12 mouse cellular contexts compared by ENCODE assay signal in genomic region chr12:99361752-99362132, GRCm38 (mm10).
DNase-seq lines count a peak whose midpoint lies in the region; ATAC-seq and TF ChIP-seq lines count a peak whose summit lies in the region.
"Had no signal": no experiment of that assay in that cellular context is flagged by ENCODE, and none has a peak within 500 bp of the region (broad histone marks: within the 10 kb centered on the region; RNA-seq: fewer than 3 reads in every experiment).

No protein-coding gene starts in this region.

- intact Hi-C loops in gastrocnemius, adult 2 months (cut with DNase I): no loop called here

- no peak for TF ChIP-seq EP300 in ES-Bruce4 (IDR thresholded peaks at IDR 0.05; ENCODE audit: insufficient read depth, low read depth, low read length)

- WGBS in kidney, embryonic 14.5 days: 63% methylated on average over 5 of the region's 5 CpGs
- WGBS in forebrain, embryonic 13.5 days: 69% methylated on average over 5 of the region's 5 CpGs

- DNase-seq in gastrocnemius, adult 2 months: no peak
- DNase-seq in gastrocnemius, postnatal 25 days: no peak
- DNase-seq in kidney, adult 8-10 months: peak; percentile 41 to 42
- no peak for DNase-seq in urinary bladder, postnatal 36 days (ENCODE audit: low spot score in 2 of 2)
- DNase-seq: adrenal gland, postnatal 36 days; lung, postnatal 4 days; right cerebral cortex, adult 18-20 months had no signal

- H3K4me3 ChIP-seq in gastrocnemius, adult 2 months: no peak overlapping the region
- no peak overlapping the region for H3K4me3 ChIP-seq in kidney, embryonic 14.5 days (ENCODE audit: low read length)
- H3K4me3 ChIP-seq in ES-Bruce4 (ENCODE audit: low read depth, low read length): no peak overlapping the region
- no peak overlapping the region for H3K4me3 ChIP-seq in forebrain, embryonic 13.5 days
- H3K4me3 ChIP-seq: limb, embryonic 12.5 days had no signal

- peak overlapping the region; percentile 77 for H3K27ac ChIP-seq in gastrocnemius, adult 2 months
- H3K27ac ChIP-seq in kidney, embryonic 14.5 days (ENCODE audit: low read depth, low read length): no peak overlapping the region
- peak overlapping the region; percentile 47 for H3K27ac ChIP-seq in ES-Bruce4 (ENCODE audit: insufficient read depth, low read length)
- peak overlapping the region; percentile 57; the same call in 1 of the 2 replicates for H3K27ac ChIP-seq in forebrain, embryonic 13.5 days
- H3K27ac ChIP-seq: limb, embryonic 12.5 days had no signal

- no peak overlapping the region for H3K4me2 ChIP-seq in kidney, embryonic 14.5 days (replicated peaks; ENCODE audit: low read depth, low read length)
- no peak overlapping the region for H3K4me2 ChIP-seq in forebrain, embryonic 13.5 days
- H3K4me2 ChIP-seq: limb, embryonic 12.5 days had no signal

- H3K9ac ChIP-seq in kidney, embryonic 14.5 days (ENCODE audit: low read depth, low read length): no peak overlapping the region
- H3K9ac ChIP-seq in ES-Bruce4 (ENCODE audit: low read depth, poor library complexity, severe bottlenecking): no peak overlapping the region
- H3K9ac ChIP-seq in forebrain, embryonic 13.5 days: no peak overlapping the region
- H3K9ac ChIP-seq: limb, embryonic 12.5 days had no signal

- H3K27me3 ChIP-seq in kidney, embryonic 14.5 days (ENCODE audit: control insufficient read depth, insufficient read depth, low read length): no peaks in the 10 kb centered on the region
- no peaks in the 10 kb centered on the region for H3K27me3 ChIP-seq in ES-Bruce4 (ENCODE audit: control insufficient read depth, insufficient read depth, low read length, poor library complexity, severe bottlenecking)
- no peaks in the 10 kb centered on the region for H3K27me3 ChIP-seq in forebrain, embryonic 13.5 days
- H3K27me3 ChIP-seq: limb, embryonic 12.5 days had no signal

- peaks cover 3% of the 10 kb centered on the region; the same call in 1 of the 2 replicates for H3K4me1 ChIP-seq in kidney, embryonic 14.5 days (ENCODE audit: control insufficient read depth, insufficient read depth, low read length)
- peaks cover 26% of the 10 kb centered on the region for H3K4me1 ChIP-seq in ES-Bruce4 (ENCODE audit: control insufficient read depth, insufficient read depth, low read length)
- peaks cover 48% of the 10 kb centered on the region for H3K4me1 ChIP-seq in forebrain, embryonic 13.5 days

- no peaks in the 10 kb centered on the region for H3K36me3 ChIP-seq in kidney, embryonic 14.5 days (ENCODE audit: control insufficient read depth, insufficient read depth, low read length)
- no peaks in the 10 kb centered on the region for H3K36me3 ChIP-seq in ES-Bruce4 (ENCODE audit: control insufficient read depth, insufficient read depth, low read length, poor library complexity, severe bottlenecking)
- no peaks in the 10 kb centered on the region for H3K36me3 ChIP-seq in forebrain, embryonic 13.5 days (ENCODE audit: poor library complexity, severe bottlenecking)
- H3K36me3 ChIP-seq: limb, embryonic 12.5 days had no signal

- H3K9me3 ChIP-seq in kidney, embryonic 14.5 days (ENCODE audit: control insufficient read depth, low read length): no peaks in the 10 kb centered on the region
- no peaks in the 10 kb centered on the region for H3K9me3 ChIP-seq in ES-Bruce4 (replicated peaks; ENCODE audit: control insufficient read depth, insufficient read depth, low read length, poor library complexity, severe bottlenecking)
- H3K9me3 ChIP-seq in forebrain, embryonic 13.5 days (replicated peaks): no peaks in the 10 kb centered on the region
- H3K9me3 ChIP-seq: limb, embryonic 12.5 days had no signal

- no peak for TF ChIP-seq CTCF in gastrocnemius, adult 2 months (IDR thresholded peaks at IDR 0.05)
- no peak for TF ChIP-seq CTCF in ES-Bruce4 (IDR thresholded peaks at IDR 0.05; ENCODE audit: low read depth, low read length)

- TF ChIP-seq POLR2A in ES-Bruce4 (IDR thresholded peaks at IDR 0.05; ENCODE audit: insufficient read depth, low read length): no peak

- ATAC-seq in kidney, embryonic 14.5 days (ENCODE audit: low FRiP score, low TSS enrichment): no peak
- ATAC-seq in forebrain, embryonic 13.5 days: no peak
- no peak for ATAC-seq in megakaryocyte progenitor cell, adult 5-6 weeks (replicated peaks; ENCODE audit: poor library complexity)

Comparison
In these comparisons a context has a peak if more than half of its experiments do, and no peak if none do; other contexts are left out.
1. DNase-seq: peak in kidney, adult 8-10 months (2 of 2); none in gastrocnemius, adult 2 months (single experiment), gastrocnemius, postnatal 25 days (single experiment) and urinary bladder, postnatal 36 days (0 of 2).